Comparison of ENCODE assay signal across 34 mouse cellular contexts in the genomic region with DNA sequence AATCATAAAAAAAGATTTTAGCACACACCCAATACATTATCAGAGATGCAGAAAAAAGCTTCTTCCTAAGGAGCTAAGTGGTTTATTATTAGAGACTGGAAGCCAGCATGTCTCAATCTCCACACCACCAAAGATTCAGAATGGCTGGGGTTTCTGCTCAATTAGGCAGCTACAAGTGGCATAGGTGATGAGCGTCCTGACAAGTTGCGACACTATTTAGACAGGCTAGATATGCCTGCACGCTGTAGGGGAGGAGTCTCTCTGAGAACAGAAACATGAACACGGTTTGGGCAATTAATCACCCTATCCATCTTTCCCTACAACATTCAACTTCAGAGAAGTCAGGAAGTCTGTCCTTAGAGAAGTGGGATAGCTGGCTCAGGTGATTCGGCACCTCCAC.
"Had no signal": no experiment of that assay in that cellular context is flagged by ENCODE, and none has a peak within 500 bp of the region (broad histone marks: within the 10 kb centered on the region; RNA-seq: fewer than 3 reads in every experiment).

No protein-coding gene starts in this region.

- H3K4me3 ChIP-seq: heart, embryonic 12.5 days; heart, embryonic 13.5 days; heart, embryonic 15.5 days; hindbrain, embryonic 10.5 days; hindbrain, embryonic 12.5 days; hindbrain, embryonic 13.5 days; hindbrain, embryonic 15.5 days; intestine, embryonic 15.5 days; kidney, embryonic 15.5 days; layer of hippocampus, adult 2 months; left cerebral cortex, adult 2 months had no signal

- H3K27ac ChIP-seq: heart, embryonic 13.5 days; heart, embryonic 15.5 days; hindbrain, embryonic 10.5 days; hindbrain, embryonic 12.5 days; hindbrain, embryonic 13.5 days; hindbrain, embryonic 14.5 days; hindbrain, embryonic 15.5 days; hindbrain, postnatal 0 days; intestine, embryonic 15.5 days; kidney, embryonic 15.5 days; kidney, postnatal 0 days; layer of hippocampus, adult 2 months; left cerebral cortex, adult 2 months had no signal

- DNase-seq: heart, postnatal 10 days; heart, postnatal 14 days; heart, postnatal 36 days; heart, postnatal 4 days; kidney, adult 11 months; kidney, adult 18-20 months; kidney, adult 2 months; kidney, adult 8-10 months; kidney, adult 9 months; kidney, postnatal 10 days; kidney, postnatal 14 days; kidney, postnatal 25 days; kidney, postnatal 36 days; kidney, postnatal 4 days; layer of hippocampus, adult 9-11 months; layer of hippocampus, postnatal 36 days had no signal

- H3K27me3 ChIP-seq: heart, embryonic 12.5 days; heart, embryonic 13.5 days; heart, embryonic 15.5 days; hindbrain, embryonic 12.5 days; hindbrain, embryonic 13.5 days; hindbrain, embryonic 15.5 days; intestine, embryonic 15.5 days; kidney, embryonic 15.5 days had no signal

- ATAC-seq: hindbrain, embryonic 16.5 days; hindbrain, postnatal 0 days; inflammation-experienced regulatory T-cells, adult 6 months; intestine, embryonic 15.5 days; intestine, embryonic 16.5 days; intestine, postnatal 0 days had no signal
